Mouse (Mus musculus): ENCODE data around the gene Adam19.

DNA sequence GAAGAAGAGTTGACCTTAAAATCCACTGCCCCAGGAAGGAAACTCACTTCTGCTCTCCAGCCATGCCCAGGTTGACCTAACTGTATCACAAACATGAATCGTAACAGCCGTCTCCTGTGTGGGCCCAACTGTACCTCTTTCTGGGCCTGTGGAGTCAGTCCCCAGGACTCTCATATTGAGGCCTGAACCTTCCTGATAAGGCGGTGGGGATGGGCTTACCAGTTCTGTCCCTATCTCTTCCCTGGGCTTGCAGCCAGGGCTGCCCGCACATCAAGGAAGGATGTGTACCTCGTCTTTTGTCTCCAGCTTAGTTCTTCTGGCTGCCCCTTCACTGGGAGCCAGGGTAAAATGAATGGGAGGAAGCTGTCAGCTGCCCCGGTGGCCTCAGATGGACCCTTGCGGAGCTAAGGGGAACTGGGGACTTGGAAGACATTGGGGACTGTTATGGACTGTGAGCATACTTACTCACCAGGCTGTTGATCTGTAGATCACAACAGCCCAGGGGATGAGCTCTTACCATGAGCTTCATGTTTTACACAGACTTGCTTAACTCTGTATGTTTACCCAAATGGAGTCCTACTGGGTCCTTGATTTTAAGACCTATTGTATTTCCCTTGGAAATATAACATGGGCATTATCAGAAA, 22.1 kb downstream of the Adam19 start:
- TF ChIP-seq ZNF384 (IDR thresholded peaks at IDR 0.05; ENCODE audit: low read depth, low read length) = no peak
- TF ChIP-seq ZC3H11A (IDR thresholded peaks at IDR 0.05; ENCODE audit: borderline replicate concordance, low read depth, low read length) = no peak
- TF ChIP-seq CHD2 (IDR thresholded peaks at IDR 0.05; ENCODE audit: low read depth, low read length) = no peak
- no peak for TF ChIP-seq MAFK (IDR thresholded peaks at IDR 0.05; ENCODE audit: insufficient read depth, low read depth, low read length)
- TF ChIP-seq HCFC1 (IDR thresholded peaks at IDR 0.05; ENCODE audit: borderline replicate concordance, insufficient read depth, low read length) = no peak

Measured in ES-E14 (cell line).